Mouse (Mus musculus) liver, embryonic 13.5 days (tissue): Measurements from ENCODE around the gene Ift22. TPM values are rescaled to one million over a fixed set of nuclear protein-coding genes. Genes with fewer than 3 reads are reported as not detected.

Experiments
- ATAC-seq: fragments of 200-750 bp; cut with Nextera tagmentation; 2 replicates; pipeline ENCODE4 v1.8.0; 2017; ENCODE audit warnings: low read depth, mild to moderate bottlenecking, moderate number of reproducible peaks, moderate library complexity
- DNase-seq: peaks from one replicate; pipeline ENCODE4 v3.0.0; 2022
- H3K27ac ChIP-seq: fragments of 300-500 bp; sonication (generic); 2 replicates; pipeline ENCODE4 v1.5.1; 2015; ENCODE audit warnings: moderate library complexity, mild to moderate bottlenecking, inconsistent platforms
- H3K27me3 ChIP-seq: fragments of 300-500 bp; sonication (generic); 2 replicates; pipeline ENCODE4 v1.6.1; 2015; ENCODE audit warnings: mild to moderate bottlenecking, inconsistent platforms
- H3K36me3 ChIP-seq: fragments of 300-500 bp; sonication (generic); 2 replicates; pipeline ENCODE4 v1.6.1; 2015; ENCODE audit warnings: mild to moderate bottlenecking, inconsistent platforms
- H3K4me1 ChIP-seq: fragments of 300-500 bp; sonication (generic); replicated peaks from 2 replicates; pipeline ENCODE4 v1.6.1; 2015; ENCODE audit warnings: inconsistent platforms
- H3K4me2 ChIP-seq: fragments of 300-500 bp; sonication (generic); 2 replicates; pipeline ENCODE4 v1.6.1; 2015; ENCODE audit warnings: inconsistent platforms, mild to moderate bottlenecking, moderate library complexity
- H3K4me3 ChIP-seq: fragments of 300-500 bp; sonication (generic); replicated peaks from 2 replicates; pipeline ENCODE4 v1.5.1; 2015; ENCODE audit warnings: mild to moderate bottlenecking, inconsistent platforms
- H3K9ac ChIP-seq: fragments of 300-500 bp; sonication (generic); 2 replicates; pipeline ENCODE4 v1.6.1; 2015; ENCODE audit warnings: mild to moderate bottlenecking, inconsistent platforms
- H3K9me3 ChIP-seq: fragments of 300-500 bp; sonication (generic); replicated peaks from 2 replicates; pipeline ENCODE4 v1.6.1; 2016; ENCODE audit warnings: inconsistent platforms
- WGBS: fragments of 180-500 bp; shearing (Covaris S2); methylation state at CpG from one replicate; pipeline ENCODE4 v1.1.7; 2015; ENCODE audit not compliant: insufficient replicate concordance; 5-methylcytosine and 5-hydroxymethylcytosine counted together
- polyA plus RNA-seq: library from polyadenylated mRNA; unstranded; fragments of >200 nt; fragmentation: Nextera tagmentation; extraction: Ambion mirVana; gene quantifications from 2 replicates; pipeline ENCODE4 v1.2.1, GENCODE M21; 2015

The Ift22 gene
- polyA plus RNA-seq, 1 experiment from 2014 or later: 13.7 TPM

DNA sequence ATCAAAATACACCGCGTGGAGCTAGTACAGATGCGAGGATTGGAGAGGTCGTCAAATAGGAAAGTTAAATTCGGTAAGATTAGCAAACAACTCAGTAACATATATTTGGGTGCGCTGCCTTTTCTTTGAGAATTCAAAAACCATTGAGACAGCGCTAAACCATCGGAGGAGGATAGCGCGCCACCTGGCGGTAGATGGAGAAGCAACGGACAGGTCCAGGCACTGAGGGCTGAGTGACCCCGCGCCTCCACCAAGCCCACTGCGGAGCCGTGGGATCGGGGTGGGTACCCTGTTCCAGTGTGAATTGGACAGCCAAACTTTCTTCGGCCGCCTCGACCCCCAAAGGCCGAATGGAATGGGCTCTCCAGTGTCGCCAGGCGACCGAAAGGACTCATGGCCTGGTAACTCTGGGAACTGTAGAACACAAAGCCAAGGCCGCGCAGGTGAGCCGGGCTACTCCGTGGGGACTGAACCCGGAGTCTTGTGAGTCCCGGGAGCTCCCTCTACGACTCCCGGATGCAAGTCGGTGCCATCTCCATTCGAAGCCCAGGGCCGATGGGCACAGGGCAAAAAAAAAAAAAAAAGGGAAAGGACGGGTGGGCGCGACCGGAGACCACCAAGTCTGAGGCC, 26.5 kb upstream of the Ift22 start:
- no peak for ATAC-seq
- Histone ChIP-seq H3K9ac (no peak overlapping the region), H3K4me1 (peaks cover 4% of the 10 kb centered on the region), H3K9me3 (no peaks in the 10 kb centered on the region), H3K4me3 (peak overlapping the region; percentile 39), H3K36me3 (no peaks in the 10 kb centered on the region), H3K27me3 (peaks cover 43% of the 10 kb centered on the region), H3K27ac (no peak overlapping the region), H3K4me2 (peak overlapping the region; percentile 47)
- WGBS: 4% methylated on average over 39 of the region's 39 CpGs
- peak; percentile 35 for DNase-seq

DNA sequence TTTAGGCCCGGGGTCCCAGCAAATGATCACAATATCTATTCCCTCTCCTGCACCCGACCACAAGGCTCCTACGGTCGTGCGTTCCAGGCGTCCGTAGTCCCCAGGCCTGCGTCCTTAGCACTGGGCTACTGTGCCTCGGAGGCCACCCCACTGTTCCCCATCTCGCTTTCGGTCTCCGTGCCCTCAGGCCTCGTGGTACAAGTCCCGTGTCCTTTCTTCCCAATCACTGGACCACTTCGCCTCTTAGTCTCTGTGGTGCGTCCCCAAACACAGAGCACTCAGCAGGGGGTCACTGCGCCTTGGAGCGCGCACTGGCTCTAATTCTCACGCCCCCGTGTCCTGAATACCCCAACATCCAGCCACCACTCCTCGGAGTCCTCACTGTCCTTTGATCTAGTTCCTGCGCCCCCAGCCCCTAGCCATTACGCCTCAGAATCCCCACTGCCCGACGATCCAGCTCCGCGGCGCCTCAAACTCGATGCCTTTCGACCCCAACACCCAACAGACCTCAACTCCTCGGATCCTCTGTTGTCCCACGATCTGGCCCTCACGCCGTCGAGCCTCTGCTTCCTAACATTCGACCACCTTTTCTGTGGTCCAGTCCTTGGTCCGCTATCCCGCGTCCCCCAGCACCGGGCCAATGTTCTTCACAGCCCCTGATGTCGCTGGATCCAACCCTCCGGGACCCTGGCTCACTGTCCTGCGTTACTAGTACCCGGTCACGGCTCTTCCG, 25.7 kb upstream of the Ift22 start:
- H3K9ac ChIP-seq: no peak overlapping the region
- ATAC-seq: no peak
- no peaks in the 10 kb centered on the region for H3K36me3 ChIP-seq
- 4% methylated on average over 47 of the region's 47 CpGs for WGBS
- H3K9me3 ChIP-seq: no peaks in the 10 kb centered on the region
- H3K4me2 ChIP-seq: peak overlapping the region; percentile 47
- peaks cover 43% of the 10 kb centered on the region for H3K27me3 ChIP-seq
- H3K4me3 ChIP-seq: peak overlapping the region; percentile 39
- H3K27ac ChIP-seq: no peak overlapping the region
- peaks cover 4% of the 10 kb centered on the region for H3K4me1 ChIP-seq
- DNase-seq: no peak

DNA sequence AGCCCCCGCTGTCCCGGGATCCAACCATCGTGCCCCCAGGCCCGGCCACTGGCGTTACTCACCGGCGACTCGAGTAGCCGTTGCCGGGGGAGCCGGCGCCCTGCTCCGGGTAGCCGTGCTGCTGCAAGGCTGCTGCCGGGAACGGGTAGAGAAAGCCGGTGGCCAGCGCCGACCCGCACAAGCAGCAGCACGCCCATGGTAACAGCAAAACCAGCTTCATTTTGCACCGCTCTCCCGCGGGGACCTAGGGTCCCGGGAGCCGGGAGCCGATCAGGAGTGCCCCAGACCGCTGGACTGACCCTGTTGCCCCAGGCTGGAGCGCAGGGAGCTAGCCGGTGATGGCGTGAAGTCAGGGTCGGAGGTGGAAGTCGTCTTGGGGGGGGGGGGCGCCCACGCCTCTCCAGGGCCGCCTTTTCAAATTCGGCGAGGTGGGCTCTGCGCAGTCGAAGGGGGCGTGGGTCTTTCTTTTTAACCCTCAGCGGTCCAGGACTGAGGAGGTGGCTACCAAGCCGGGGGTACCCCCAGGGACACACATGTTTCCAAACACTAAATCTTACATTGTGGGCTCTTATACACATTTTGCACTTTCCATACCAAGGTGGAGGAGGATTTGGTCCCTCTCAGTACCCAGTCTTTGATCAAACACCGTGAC, 25.0 kb upstream of the Ift22 start, which contains the start of gene Col26a1:
Gene Col26a1, minus strand, starts transcription at position 422 of the 652 bp plus-strand sequence.
- Histone ChIP-seq H3K9me3 (no peaks in the 10 kb centered on the region), H3K36me3 (no peaks in the 10 kb centered on the region), H3K9ac (no peak within 1 kb of the TSS), H3K4me2 (peak within 1 kb of the TSS; percentile 47), H3K27me3 (peaks cover 43% of the 10 kb centered on the region), H3K27ac (no peak within 1 kb of the TSS), H3K4me3 (peak within 1 kb of the TSS; percentile 39), H3K4me1 (peaks cover 4% of the 10 kb centered on the region)
- DNase-seq (no peak), ATAC-seq (no peak)
- 4% methylated on average over 43 of the region's 44 CpGs for WGBS

DNA sequence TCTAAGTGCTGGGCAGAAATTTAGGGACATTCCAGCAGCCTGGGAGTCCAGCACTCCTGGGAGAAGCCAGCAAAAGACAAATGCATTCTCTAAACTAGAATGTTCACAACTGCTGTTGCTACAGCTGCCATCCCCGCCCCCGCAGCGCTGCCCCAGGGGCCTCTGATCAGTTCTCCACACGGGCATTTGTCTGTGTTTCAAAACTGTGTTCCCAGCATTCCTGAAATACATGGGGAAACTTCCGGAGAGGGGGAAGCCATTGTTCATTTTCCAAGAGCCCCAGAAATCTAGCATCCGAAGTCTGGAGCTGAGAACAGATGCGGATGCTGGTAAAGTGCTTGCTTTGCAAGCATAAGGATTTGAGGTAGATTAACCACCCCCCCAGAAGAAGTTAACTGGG, 21.0 kb upstream of the Ift22 start:
- Histone ChIP-seq H3K36me3 (no peaks in the 10 kb centered on the region), H3K9me3 (no peaks in the 10 kb centered on the region), H3K27me3 (peaks cover 28% of the 10 kb centered on the region), H3K27ac (no peak overlapping the region), H3K4me1 (peaks cover 7% of the 10 kb centered on the region), H3K4me3 (no peak overlapping the region), H3K4me2 (no peak overlapping the region), H3K9ac (no peak overlapping the region)
- WGBS: 52% methylated on average over 7 of the region's 7 CpGs
- no peak for ATAC-seq
- no peak for DNase-seq

DNA sequence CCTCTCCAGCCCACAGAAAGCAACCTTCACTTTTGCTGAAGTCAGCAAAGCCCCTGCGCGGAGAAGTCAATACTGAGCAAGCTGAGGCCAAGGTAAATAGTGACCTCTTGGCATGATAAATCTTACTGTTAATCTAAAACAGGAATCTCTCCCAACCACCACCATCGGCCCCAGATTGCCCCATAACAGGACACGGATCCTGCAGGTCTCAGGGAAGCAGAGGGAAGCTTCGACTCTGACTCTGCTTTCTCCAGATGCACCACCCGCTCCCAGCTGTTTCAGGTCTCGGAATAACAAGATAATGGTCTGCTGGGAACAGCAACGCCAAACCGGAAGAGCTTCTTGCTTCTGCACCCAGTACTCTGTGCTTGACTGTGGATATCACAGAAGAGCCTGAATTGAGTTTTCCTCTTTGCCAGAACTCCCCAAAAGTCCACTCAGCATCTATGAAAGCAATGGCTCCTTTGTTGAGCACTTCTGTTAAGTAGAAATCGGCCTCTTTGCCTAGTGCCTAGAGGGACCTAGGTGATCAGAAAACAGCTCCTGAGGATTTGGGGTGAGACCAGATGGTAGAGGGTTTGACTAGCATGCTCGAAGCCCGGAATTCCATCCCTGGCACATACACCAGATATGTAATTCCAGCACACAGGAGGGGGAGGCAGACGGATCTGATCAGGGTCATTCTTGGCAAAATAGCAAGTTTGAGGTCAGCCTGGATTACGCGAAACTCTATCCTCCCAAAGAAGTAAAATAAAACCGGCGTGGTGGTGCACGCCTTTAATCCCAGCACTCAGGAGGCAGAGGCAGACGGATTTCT, 19.2 kb upstream of the Ift22 start:
- no peak for DNase-seq
- ATAC-seq: no peak

DNA sequence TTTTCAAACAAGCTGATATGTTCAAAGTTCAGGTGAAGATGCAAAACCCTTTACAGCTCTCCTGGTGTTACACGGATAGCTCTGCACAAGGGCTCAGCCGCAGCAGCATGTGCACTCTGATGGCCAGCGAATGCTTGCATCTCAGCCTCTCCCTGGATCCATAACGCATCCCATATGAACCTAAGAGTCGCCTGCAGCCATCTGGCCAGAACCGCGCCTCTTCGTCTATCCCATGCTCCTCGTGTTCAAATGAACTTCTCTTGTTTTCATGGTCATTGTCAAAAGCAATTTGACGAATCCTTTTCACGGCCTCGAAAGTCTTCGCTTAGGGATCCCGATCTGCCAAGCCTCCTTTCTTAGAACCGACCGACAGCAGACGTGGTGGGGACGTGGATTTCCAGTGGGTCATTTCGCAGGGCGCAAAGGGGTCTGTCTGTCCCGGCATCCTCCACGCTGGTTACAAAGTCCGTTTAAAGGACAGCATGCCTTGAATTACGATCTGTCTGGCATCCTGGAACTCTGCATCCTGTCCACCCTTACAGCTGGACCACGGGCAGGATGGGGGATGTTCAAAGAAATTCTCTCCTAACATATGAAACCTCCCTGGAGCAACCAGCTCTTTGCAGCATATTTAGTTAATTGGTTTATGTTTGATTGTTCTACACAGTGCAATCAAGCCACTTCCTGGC, 13.0 kb upstream of the Ift22 start:
- no peak overlapping the region for H3K4me3 ChIP-seq
- WGBS: 54% methylated on average over 25 of the region's 25 CpGs
- no peak overlapping the region for H3K4me2 ChIP-seq
- no peaks in the 10 kb centered on the region for H3K9me3 ChIP-seq
- no peak for DNase-seq
- no peak for ATAC-seq
- no peak overlapping the region for H3K9ac ChIP-seq
- no peaks in the 10 kb centered on the region for H3K4me1 ChIP-seq
- no peak overlapping the region for H3K27ac ChIP-seq
- H3K27me3 ChIP-seq: no peaks in the 10 kb centered on the region
- H3K36me3 ChIP-seq: no peaks in the 10 kb centered on the region

More for the DNA sequence above, 19.2 kb upstream of the Ift22 start:
- Histone ChIP-seq H3K4me2 (no peak overlapping the region), H3K9ac (no peak overlapping the region), H3K27me3 (peaks cover 10% of the 10 kb centered on the region), H3K27ac (no peak overlapping the region), H3K9me3 (no peaks in the 10 kb centered on the region), H3K4me3 (no peak overlapping the region), H3K36me3 (no peaks in the 10 kb centered on the region), H3K4me1 (0 out of 2 replicates have a peak, but pooled peaks cover 3% of the 10 kb centered on the region)
- 47% methylated on average over 19 of the region's 19 CpGs for WGBS

DNA sequence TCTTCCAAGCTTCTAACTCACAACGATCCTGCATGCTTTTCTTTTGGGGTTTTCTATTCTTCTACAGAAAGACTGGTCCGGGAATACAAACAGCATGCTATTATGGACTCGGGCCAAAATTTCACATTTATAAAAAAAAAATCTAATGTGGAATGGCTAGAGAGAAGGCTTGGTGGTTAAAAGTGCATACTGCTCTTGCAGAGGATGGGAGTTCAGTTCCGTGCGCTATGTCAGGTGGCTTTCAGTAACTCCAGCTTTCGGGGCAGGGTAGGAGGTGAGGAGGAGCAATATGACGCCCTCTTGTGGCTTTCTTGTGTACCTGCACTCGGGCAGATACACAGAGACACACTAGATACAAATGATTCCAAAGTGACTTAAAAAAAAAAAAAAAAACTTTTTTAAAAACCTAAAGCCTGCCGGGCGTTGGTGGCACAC, 12.4 kb upstream of the Ift22 start:
- no peaks in the 10 kb centered on the region for H3K9me3 ChIP-seq
- H3K4me3 ChIP-seq: no peak overlapping the region
- H3K4me2 ChIP-seq: no peak overlapping the region
- no peak for ATAC-seq
- no peak overlapping the region for H3K9ac ChIP-seq
- H3K4me1 ChIP-seq: no peaks in the 10 kb centered on the region
- 41% methylated on average over 10 of the region's 10 CpGs for WGBS
- H3K27me3 ChIP-seq: no peaks in the 10 kb centered on the region
- no peak for DNase-seq
- H3K36me3 ChIP-seq: no peaks in the 10 kb centered on the region
- no peak overlapping the region for H3K27ac ChIP-seq

DNA sequence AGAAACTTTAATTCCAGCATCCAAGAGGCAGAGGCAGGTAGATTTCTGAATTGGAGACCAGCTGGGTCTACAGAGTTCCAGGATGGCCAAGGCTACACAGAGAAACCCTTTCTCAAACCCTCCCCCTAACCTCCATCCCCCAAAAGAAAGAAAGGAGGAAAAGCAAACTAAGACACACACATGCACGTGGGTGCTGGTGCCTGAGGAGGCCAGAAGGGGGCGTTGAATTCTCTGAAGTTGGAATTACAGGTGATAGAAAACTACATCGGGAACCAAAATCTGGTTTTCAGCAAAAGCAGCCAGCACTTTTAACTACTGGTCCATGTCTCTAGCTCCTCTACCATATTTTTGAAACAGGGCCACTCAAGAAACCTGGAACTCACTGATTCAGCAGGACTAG, 3.3 kb upstream of the Ift22 start:
- 30% methylated on average over 3 of the region's 3 CpGs for WGBS
- H3K27ac ChIP-seq: no peak overlapping the region
- DNase-seq: no peak
- no peak overlapping the region for H3K4me3 ChIP-seq
- H3K4me2 ChIP-seq: no peak overlapping the region
- H3K4me1 ChIP-seq: peaks cover 12% of the 10 kb centered on the region; the same call in 1 of the 2 replicates
- no peak for ATAC-seq
- no peak overlapping the region for H3K9ac ChIP-seq
- H3K36me3 ChIP-seq: no peaks in the 10 kb centered on the region
- no peaks in the 10 kb centered on the region for H3K9me3 ChIP-seq
- H3K27me3 ChIP-seq: no peaks in the 10 kb centered on the region

DNA sequence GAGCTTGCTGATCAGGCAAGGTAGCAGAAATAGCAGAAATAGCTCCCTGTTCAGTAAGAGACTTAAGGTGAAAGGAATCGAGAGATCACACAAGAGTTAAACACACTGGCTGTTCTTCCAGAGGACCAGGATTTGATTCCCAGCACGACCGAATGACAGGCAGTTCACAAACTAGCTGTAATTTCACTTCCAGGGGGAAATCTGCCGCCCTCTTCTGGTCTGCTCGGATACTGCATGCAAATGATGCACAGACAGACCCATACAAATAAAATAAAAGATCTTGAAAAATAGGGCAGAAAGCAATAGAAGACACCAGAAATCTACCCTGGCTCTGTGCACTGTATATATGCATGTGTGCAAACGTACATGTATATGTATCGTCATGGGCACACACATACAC, 2.3 kb upstream of the Ift22 start:
- Histone ChIP-seq H3K27ac (no peak overlapping the region), H3K9ac (no peak overlapping the region), H3K27me3 (no peaks in the 10 kb centered on the region), H3K4me3 (no peak overlapping the region), H3K4me1 (peaks cover 12% of the 10 kb centered on the region; the same call in 1 of the 2 replicates), H3K9me3 (no peaks in the 10 kb centered on the region), H3K36me3 (no peaks in the 10 kb centered on the region), H3K4me2 (no peak overlapping the region)
- 29% methylated on average over 7 of the region's 7 CpGs for WGBS
- ATAC-seq (no peak), DNase-seq (peak; percentile 13)

DNA sequence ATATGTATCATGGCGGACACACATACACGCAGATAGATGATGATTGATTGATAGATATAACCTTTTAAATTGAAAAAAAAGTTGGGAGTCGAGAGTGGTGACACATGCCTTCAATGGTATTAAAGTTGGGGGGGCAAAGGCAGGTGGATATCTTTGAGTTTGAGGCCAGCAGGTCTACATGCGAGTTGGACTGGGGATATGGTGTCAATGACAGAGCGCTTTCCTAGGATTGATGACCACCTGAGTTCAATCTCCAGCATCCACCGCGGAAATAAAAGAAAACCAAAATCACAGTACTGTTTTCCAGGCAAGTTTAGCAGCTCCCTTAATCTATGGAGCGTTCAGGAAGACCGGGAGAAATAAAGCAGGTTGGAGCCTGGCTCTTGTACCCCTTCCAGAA, 363 bp upstream of the Ift22 start:
- Histone ChIP-seq H3K4me2 (peak overlapping the region; percentile 54), H3K36me3 (no peaks in the 10 kb centered on the region), H3K9me3 (no peaks in the 10 kb centered on the region), H3K4me3 (peak overlapping the region; percentile 55), H3K27ac (no peak overlapping the region), H3K27me3 (no peaks in the 10 kb centered on the region), H3K4me1 (peaks cover 12% of the 10 kb centered on the region; the same call in 1 of the 2 replicates), H3K9ac (no peak overlapping the region)
- 36% methylated on average over 9 of the region's 9 CpGs for WGBS
- no peak for ATAC-seq
- DNase-seq: no peak
